Mouse (Mus musculus): ENCODE data around the gene Ttyh1. TPM values are rescaled to one million over a fixed set of nuclear protein-coding genes. Genes with fewer than 3 reads are reported as not detected.

Ttyh1 gene
- total and polyA plus RNA-seq, 2 experiments from 2014 or later: 186 to 742 TPM

DNA sequence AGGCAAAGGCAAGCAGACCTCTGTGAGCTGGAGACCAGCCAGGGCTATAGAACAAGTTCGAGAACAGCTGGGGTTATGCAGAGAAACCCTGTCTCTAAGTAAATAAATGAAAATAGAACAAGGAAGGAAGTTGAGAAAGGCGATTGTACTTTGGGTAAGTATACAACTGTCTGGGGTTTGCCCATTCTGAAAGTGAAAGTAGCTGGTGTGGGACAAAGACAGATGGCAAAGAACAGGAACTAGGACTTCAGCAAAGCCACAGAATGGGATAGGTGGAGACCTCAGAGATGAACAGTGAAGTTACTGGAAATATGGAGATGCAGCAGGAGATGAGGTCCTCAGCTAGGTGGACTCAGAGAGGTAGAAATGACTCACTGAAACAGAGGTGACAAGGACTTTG is 36.4 kb upstream of the Ttyh1 start:
- no peaks in the 10 kb centered on the region for H3K4me1 ChIP-seq (ENCODE audit: insufficient read depth, low read length)
- no peak for TF ChIP-seq CTCF (IDR thresholded peaks at IDR 0.05)
- H3K9me3 ChIP-seq (ENCODE audit: low read length): no peaks in the 10 kb centered on the region
- WGBS: 59% methylated on average over 2 of the region's 2 CpGs
- H3K27me3 ChIP-seq (ENCODE audit: insufficient read depth, low read length): no peaks in the 10 kb centered on the region
- ATAC-seq (ENCODE audit: low FRiP score) (no peak), DNase-seq (ENCODE audit: low spot score) (no peak)
- no peak overlapping the region for H3K9ac ChIP-seq (replicated peaks; ENCODE audit: low read length, poor library complexity, severe bottlenecking)
- H3K27ac ChIP-seq (ENCODE audit: low read depth, low read length): no peak overlapping the region
- no peak overlapping the region for H3K4me2 ChIP-seq (ENCODE audit: low read depth, low read length, poor library complexity, severe bottlenecking)
- no peak overlapping the region for H3K4me3 ChIP-seq (ENCODE audit: low read depth, low read length)
- H3K36me3 ChIP-seq (ENCODE audit: insufficient read depth, low read length): no peaks in the 10 kb centered on the region

GRCm38 (mm10) chr7:4084161-4084560 is 35.0 kb upstream of the Ttyh1 start:
- 79% methylated on average over 6 of the region's 6 CpGs for WGBS
- Histone ChIP-seq H3K9ac (replicated peaks; ENCODE audit: low read length, poor library complexity, severe bottlenecking) (no peak overlapping the region), H3K27me3 (ENCODE audit: insufficient read depth, low read length) (no peaks in the 10 kb centered on the region), H3K9me3 (ENCODE audit: low read length) (no peaks in the 10 kb centered on the region), H3K4me2 (ENCODE audit: low read depth, low read length, poor library complexity, severe bottlenecking) (no peak overlapping the region), H3K4me1 (ENCODE audit: insufficient read depth, low read length) (no peaks in the 10 kb centered on the region), H3K27ac (ENCODE audit: low read depth, low read length) (no peak overlapping the region), H3K36me3 (ENCODE audit: insufficient read depth, low read length) (no peaks in the 10 kb centered on the region), H3K4me3 (ENCODE audit: low read depth, low read length) (no peak overlapping the region)
- DNase-seq (ENCODE audit: low spot score): no peak
- TF ChIP-seq CTCF (IDR thresholded peaks at IDR 0.05): no peak
- no peak for ATAC-seq (ENCODE audit: low FRiP score)

- no peaks in the 10 kb centered on the region for H3K36me3 ChIP-seq (ENCODE audit: insufficient read depth, low read length)
- DNase-seq (ENCODE audit: low spot score) (no peak), ATAC-seq (ENCODE audit: low FRiP score) (no peak)
- H3K9me3 ChIP-seq (ENCODE audit: low read length): no peaks in the 10 kb centered on the region
- H3K4me3 ChIP-seq (ENCODE audit: low read depth, low read length): no peak overlapping the region
- H3K27ac ChIP-seq (ENCODE audit: low read depth, low read length): no peak overlapping the region
- TF ChIP-seq CTCF (IDR thresholded peaks at IDR 0.05): no peak
- no peak overlapping the region for H3K4me2 ChIP-seq (ENCODE audit: low read depth, low read length, poor library complexity, severe bottlenecking)
- no peaks in the 10 kb centered on the region for H3K27me3 ChIP-seq (ENCODE audit: insufficient read depth, low read length)
- no peaks in the 10 kb centered on the region for H3K4me1 ChIP-seq (ENCODE audit: insufficient read depth, low read length)
- no peak overlapping the region for H3K9ac ChIP-seq (replicated peaks; ENCODE audit: low read length, poor library complexity, severe bottlenecking)
Measured at GRCm38 (mm10) chr7:4085562-4085961, 33.6 kb upstream of the Ttyh1 start.

DNA sequence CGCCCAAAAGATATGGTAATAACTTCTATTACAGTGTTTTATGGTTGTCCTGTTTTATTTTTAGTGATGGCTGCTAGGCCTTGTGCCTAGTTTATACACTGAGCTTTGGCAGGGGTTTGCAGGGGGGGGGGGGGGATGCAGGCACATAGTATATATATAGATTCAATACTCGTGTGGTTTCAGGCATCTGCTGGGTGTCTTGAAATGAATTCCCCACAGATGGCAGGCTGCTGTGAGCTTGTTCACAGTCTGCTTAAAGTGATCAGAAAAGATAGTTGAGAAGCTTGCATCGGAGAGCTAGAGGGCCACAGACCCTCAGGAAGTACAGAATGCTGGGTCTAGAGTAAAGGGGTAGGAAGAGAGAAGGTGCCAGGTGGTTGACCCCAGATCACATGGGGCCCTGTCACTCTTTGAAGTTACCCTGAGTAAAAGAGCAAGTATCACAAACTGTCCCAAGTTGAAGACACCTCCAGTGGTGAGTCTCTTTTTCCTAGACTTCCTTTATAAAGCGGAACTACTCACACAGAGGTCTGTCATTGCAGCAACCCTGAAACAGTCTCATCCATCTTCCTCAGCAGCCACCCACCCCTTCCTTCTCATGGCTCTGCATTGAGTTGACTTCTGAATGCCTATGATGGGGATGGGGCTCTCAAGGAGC is 31.8 kb upstream of the Ttyh1 start:
- H3K27me3 ChIP-seq (ENCODE audit: insufficient read depth, low read length): no peaks in the 10 kb centered on the region
- no peak overlapping the region for H3K4me3 ChIP-seq (ENCODE audit: low read depth, low read length)
- DNase-seq (ENCODE audit: low spot score) (no peak), ATAC-seq (ENCODE audit: low FRiP score) (no peak)
- no peak overlapping the region for H3K27ac ChIP-seq (ENCODE audit: low read depth, low read length)
- H3K4me2 ChIP-seq (ENCODE audit: low read depth, low read length, poor library complexity, severe bottlenecking): no peak overlapping the region
- H3K4me1 ChIP-seq (ENCODE audit: insufficient read depth, low read length): no peaks in the 10 kb centered on the region
- H3K9me3 ChIP-seq (ENCODE audit: low read length): no peaks in the 10 kb centered on the region
- H3K36me3 ChIP-seq (ENCODE audit: insufficient read depth, low read length): no peaks in the 10 kb centered on the region
- H3K9ac ChIP-seq (replicated peaks; ENCODE audit: low read length, poor library complexity, severe bottlenecking): no peak overlapping the region
- TF ChIP-seq CTCF (IDR thresholded peaks at IDR 0.05): no peak
- WGBS: 86% methylated on average over 4 of the region's 4 CpGs

- WGBS: 82% methylated on average over 6 of the region's 6 CpGs
Measured at GRCm38 (mm10) chr7:4087896-4088480, 31.2 kb upstream of the Ttyh1 start.

GRCm38 (mm10) chr7:4088679-4089078 is 30.5 kb upstream of the Ttyh1 start:
- Histone ChIP-seq H3K36me3 (ENCODE audit: insufficient read depth, low read length) (no peaks in the 10 kb centered on the region), H3K4me3 (ENCODE audit: low read depth, low read length) (no peak overlapping the region), H3K9me3 (ENCODE audit: low read length) (no peaks in the 10 kb centered on the region), H3K4me1 (ENCODE audit: insufficient read depth, low read length) (no peaks in the 10 kb centered on the region), H3K4me2 (ENCODE audit: low read depth, low read length, poor library complexity, severe bottlenecking) (no peak overlapping the region), H3K27me3 (ENCODE audit: insufficient read depth, low read length) (no peaks in the 10 kb centered on the region), H3K9ac (replicated peaks; ENCODE audit: low read length, poor library complexity, severe bottlenecking) (no peak overlapping the region), H3K27ac (ENCODE audit: low read depth, low read length) (no peak overlapping the region)
- no peak for TF ChIP-seq CTCF (IDR thresholded peaks at IDR 0.05)
- ATAC-seq (ENCODE audit: low FRiP score) (no peak), DNase-seq (ENCODE audit: low spot score) (no peak)
- 77% methylated on average over 2 of the region's 2 CpGs for WGBS

More at GRCm38 (mm10) chr7:4087896-4088480, 31.2 kb upstream of the Ttyh1 start:
- H3K9me3 ChIP-seq (ENCODE audit: low read length): no peaks in the 10 kb centered on the region
- DNase-seq (ENCODE audit: low spot score): no peak
- H3K9ac ChIP-seq (replicated peaks; ENCODE audit: low read length, poor library complexity, severe bottlenecking): no peak overlapping the region
- H3K27me3 ChIP-seq (ENCODE audit: insufficient read depth, low read length): no peaks in the 10 kb centered on the region
- H3K27ac ChIP-seq (ENCODE audit: low read depth, low read length): no peak overlapping the region
- no peak for ATAC-seq (ENCODE audit: low FRiP score)
- H3K36me3 ChIP-seq (ENCODE audit: insufficient read depth, low read length): no peaks in the 10 kb centered on the region
- H3K4me1 ChIP-seq (ENCODE audit: insufficient read depth, low read length): no peaks in the 10 kb centered on the region
- H3K4me2 ChIP-seq (ENCODE audit: low read depth, low read length, poor library complexity, severe bottlenecking): no peak overlapping the region
- no peak overlapping the region for H3K4me3 ChIP-seq (ENCODE audit: low read depth, low read length)
- TF ChIP-seq CTCF (IDR thresholded peaks at IDR 0.05): no peak

Measured in midbrain, postnatal 0 days (tissue).